In the genomic region with DNA sequence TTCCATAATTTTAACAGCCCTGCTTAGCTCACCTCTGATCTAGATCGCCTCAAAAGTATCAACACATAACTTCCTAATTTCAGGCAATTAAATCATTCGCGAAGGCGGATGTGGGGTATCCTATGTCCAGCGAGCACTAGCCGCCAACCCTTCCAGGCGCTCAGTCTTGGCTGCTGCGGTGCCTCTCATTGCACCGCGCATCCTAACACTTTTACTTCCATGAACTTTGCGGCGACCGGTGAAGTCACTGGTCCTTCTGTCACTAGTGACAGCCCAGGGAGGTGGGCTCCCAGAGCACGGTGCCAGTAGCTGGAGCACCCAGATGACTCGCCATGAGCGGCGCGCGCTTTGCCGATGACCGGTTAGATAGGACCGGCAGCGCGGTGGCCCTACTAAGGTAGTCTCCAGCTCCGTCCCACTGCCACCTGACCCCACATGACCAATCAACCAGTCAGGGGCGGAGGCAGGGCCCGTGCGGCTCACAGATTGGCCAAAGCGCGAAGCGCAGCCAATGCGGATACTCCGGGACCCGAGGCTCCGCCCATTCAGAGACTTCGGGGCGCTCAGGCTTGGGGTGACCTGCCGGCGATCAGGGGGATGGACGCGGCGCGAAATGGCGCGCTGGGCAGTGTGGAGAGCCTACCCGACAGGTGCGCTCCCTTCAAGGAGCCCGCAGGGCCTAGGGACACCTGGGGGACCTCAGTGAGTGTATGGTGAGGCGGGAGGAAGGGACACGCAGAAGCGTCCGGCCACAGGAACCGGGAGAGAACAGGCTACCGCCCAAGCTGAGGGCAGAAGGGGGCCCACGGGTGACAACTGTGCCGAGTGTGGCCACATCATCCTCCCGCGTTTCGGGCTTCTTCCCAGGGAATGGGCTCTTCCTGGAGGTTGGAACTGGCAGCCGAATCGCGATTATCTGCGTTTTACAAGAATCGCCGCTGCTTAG, we compare ENCODE assay signal across 8 mouse cellular contexts. TPM values are rescaled to one million over a fixed set of nuclear protein-coding genes. Genes with fewer than 3 reads are reported as not detected.
DNase-seq lines count a peak whose midpoint lies in the region; ATAC-seq and TF ChIP-seq lines count a peak whose summit lies in the region.

A gene (plus strand): TSS at position 540 of the 946 bp plus-strand sequence.

- POLR2A ChIA-PET in Patski (lab: Charles Lee): interaction anchor here (0.9 to 1.8 kb wide), 4 partner anchors 10 to 49 kb away, joined by 3 to 9 read pairs (median 4); no protein-coding TSS in a partner anchor

- H3K27ac ChIP-seq in hindbrain, embryonic 13.5 days: peak within 1 kb of the TSS; percentile 75

- peak within 1 kb of the TSS; percentile 68 for H3K4me2 ChIP-seq in hindbrain, embryonic 13.5 days

- peaks cover 11% of the 10 kb centered on the region for H3K36me3 ChIP-seq in hindbrain, embryonic 13.5 days

- peaks cover 14% of the 10 kb centered on the region for H3K4me1 ChIP-seq in hindbrain, embryonic 13.5 days (replicated peaks)

- DNase-seq in Patski (ENCODE audit: low read depth, low spot score): peak; percentile 44
- DNase-seq in cerebellum, postnatal 14 days: peak; percentile 94 to 96
- peak; percentile 93 to 96 for DNase-seq in frontal cortex, postnatal 14 days (ENCODE audit: low spot score in 2 of 2)
- peak; percentile 84 to 85 for DNase-seq in layer of hippocampus, postnatal 25 days (ENCODE audit: extremely low spot score in 1 of 2, low spot score in 1 of 2)
- DNase-seq in lung, postnatal 25 days (ENCODE audit: low spot score): peak; percentile 96
- DNase-seq in retina, embryonic 14.5 days (ENCODE audit: low spot score): peak; percentile 92
- peak; percentile 93 for DNase-seq in thymus, postnatal 4 days

- H3K9ac ChIP-seq in hindbrain, embryonic 13.5 days: peak within 1 kb of the TSS; percentile 83

- no peaks in the 10 kb centered on the region for H3K9me3 ChIP-seq in hindbrain, embryonic 13.5 days

- in situ Hi-C loops in Patski (cut with MboI; ENCODE audit: low pct_unique_long_range_greater_than_20kb): no loop called here

- peak; percentile 84 for ATAC-seq in Patski
- peak; percentile 99 for ATAC-seq in hindbrain, embryonic 13.5 days (ENCODE audit: low FRiP score)

- H3K4me3 ChIP-seq in hindbrain, embryonic 13.5 days: peak within 1 kb of the TSS; percentile 88

- TF ChIP-seq CTCF in Patski (IDR thresholded peaks at IDR 0.05): no peak

- WGBS in hindbrain, embryonic 13.5 days: under 1% methylated on average over 56 of the region's 65 CpGs

- no peaks in the 10 kb centered on the region for H3K27me3 ChIP-seq in Patski
- no peaks in the 10 kb centered on the region for H3K27me3 ChIP-seq in hindbrain, embryonic 13.5 days

- CTCF ChIA-PET in Patski (lab: Charles Lee): interaction anchor here (0.8 kb wide), 1 partner anchor 35 kb away, joined by 4 read pairs; no protein-coding TSS in a partner anchor

RNA-seq across cellular contexts. Expression of the gene that starts here (rescaled TPM):
- 98.6 TPM for polyA plus RNA-seq in Patski (2021)
- 11.6 and 12.2 TPM in 2 replicates for polyA plus RNA-seq in hindbrain, embryonic 13.5 days (2015; fragmentation: Nextera tagmentation; extraction: Ambion mirVana)
- total RNA-seq in layer of hippocampus, postnatal 25 days (2021): 10 to 100 TPM; 17.8 to 21.2 TPM

Comparison
In these comparisons a context has a peak if more than half of its experiments do, and no peak if none do; other contexts are left out.
1. Peak in every context shown above with its lines: DNase-seq, ATAC-seq, H3K4me3 ChIP-seq and H3K27ac ChIP-seq.
2. DNase-seq: peak in every context shown above with its lines; median percentile 96 in lung, postnatal 25 days; 95 in cerebellum, postnatal 14 days; 94 in frontal cortex, postnatal 14 days; 93 in thymus, postnatal 4 days; 92 in retina, embryonic 14.5 days; 84 in layer of hippocampus, postnatal 25 days; 44 in Patski.